Mouse (Mus musculus) limb, embryonic 12.5 days (tissue): Measurements from ENCODE around the gene Itga5. TPM values are rescaled to one million over a fixed set of nuclear protein-coding genes. Genes with fewer than 3 reads are reported as not detected.

Experiments
- ATAC-seq: fragments of 200-750 bp; cut with Nextera tagmentation; 2 replicates; pipeline ENCODE4 v1.8.0; 2017; ENCODE audit warnings: low read depth, moderate TSS enrichment; ENCODE audit not compliant: insufficient number of reproducible peaks, insufficient read depth, low FRiP score, low TSS enrichment
- H3K27ac ChIP-seq: fragments of 300-500 bp; sonication (generic); 2 replicates; pipeline ENCODE4 v1.5.1; 2016; ENCODE audit warnings: mild to moderate bottlenecking, moderate library complexity
- H3K27me3 ChIP-seq: fragments of 300-500 bp; sonication (generic); 2 replicates; pipeline ENCODE4 v1.6.1; 2016; ENCODE audit warnings: mild to moderate bottlenecking, moderate library complexity
- H3K36me3 ChIP-seq: fragments of 300-500 bp; sonication (generic); 2 replicates; pipeline ENCODE4 v1.6.1; 2016; ENCODE audit warnings: mild to moderate bottlenecking, moderate library complexity
- H3K4me1 ChIP-seq: fragments of 300-500 bp; sonication (generic); replicated peaks from 2 replicates; pipeline ENCODE4 v1.6.1; 2016
- H3K4me2 ChIP-seq: fragments of 300-500 bp; sonication (generic); 2 replicates; pipeline ENCODE4 v1.6.1; 2016; ENCODE audit warnings: mild to moderate bottlenecking, moderate library complexity
- H3K4me3 ChIP-seq: fragments of 300-500 bp; sonication (generic); replicated peaks from 2 replicates; pipeline ENCODE4 v1.5.1; 2016; ENCODE audit warnings: mild to moderate bottlenecking
- H3K9ac ChIP-seq: fragments of 300-500 bp; sonication (generic); replicated peaks from 2 replicates; pipeline ENCODE4 v1.6.1; 2016; ENCODE audit warnings: mild to moderate bottlenecking, moderate library complexity
- H3K9me3 ChIP-seq: fragments of 300-500 bp; sonication (generic); 2 replicates; pipeline ENCODE4 v1.6.1; 2016; ENCODE audit warnings: mild to moderate bottlenecking, moderate library complexity
- WGBS: fragments of 180-500 bp; shearing (Covaris S2); methylation state at CpG from one replicate; pipeline ENCODE4 v1.1.7; 2016; 5-methylcytosine and 5-hydroxymethylcytosine counted together
- polyA plus RNA-seq: library from polyadenylated mRNA; unstranded; fragments of >200 nt; fragmentation: Nextera tagmentation; extraction: Ambion mirVana; gene quantifications from 2 replicates; pipeline ENCODE4 v1.2.1, GENCODE M21; 2016

Itga5 gene
- polyA plus RNA-seq, 1 experiment from 2014 or later: 45.1 TPM

DNA sequence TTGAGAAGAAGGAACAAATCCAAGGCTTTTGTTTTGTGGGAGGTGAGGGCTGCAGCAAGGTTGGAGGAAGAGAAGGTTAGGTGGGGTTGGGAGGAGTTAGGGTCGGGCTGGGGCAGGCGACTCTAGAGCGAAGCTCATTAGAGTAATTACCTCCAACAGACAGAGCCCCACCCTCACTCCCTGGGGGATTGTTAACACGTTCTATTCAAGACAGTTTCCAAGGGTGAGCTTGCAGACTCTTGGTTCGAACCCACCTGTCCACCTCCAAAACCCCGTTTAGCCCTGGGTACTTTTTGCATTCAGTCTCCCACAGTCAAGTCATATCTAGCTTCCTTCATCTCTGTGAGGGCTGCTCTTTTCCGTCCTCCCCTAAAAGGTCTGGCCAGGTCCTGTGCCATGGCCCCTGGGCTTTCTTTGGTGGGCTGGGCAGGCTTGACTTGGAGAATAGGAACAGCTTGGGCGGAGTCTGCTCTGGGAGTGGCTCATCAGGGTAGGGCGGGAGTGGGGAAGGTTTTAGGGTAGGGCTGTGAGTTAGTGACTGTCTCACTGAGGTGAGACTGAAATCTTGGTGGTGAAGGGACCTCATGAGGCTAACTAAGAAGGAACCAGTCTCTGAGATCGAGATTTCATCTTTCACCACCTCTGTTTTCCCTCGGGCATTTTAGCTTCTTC lies 29.4 kb downstream of the Itga5 start:
- no peak overlapping the region for H3K4me3 ChIP-seq
- H3K36me3 ChIP-seq: no peaks in the 10 kb centered on the region
- no peak overlapping the region for H3K9ac ChIP-seq
- peaks cover 70% of the 10 kb centered on the region for H3K4me1 ChIP-seq
- 11% methylated on average over 11 of the region's 11 CpGs for WGBS
- no peak overlapping the region for H3K27ac ChIP-seq
- no peak for ATAC-seq
- peaks cover 51% of the 10 kb centered on the region for H3K27me3 ChIP-seq
- H3K9me3 ChIP-seq: no peaks in the 10 kb centered on the region
- 0 out of 2 replicates have a peak overlapping the region, but pooled peaks have one; percentile 4 for H3K4me2 ChIP-seq

DNA sequence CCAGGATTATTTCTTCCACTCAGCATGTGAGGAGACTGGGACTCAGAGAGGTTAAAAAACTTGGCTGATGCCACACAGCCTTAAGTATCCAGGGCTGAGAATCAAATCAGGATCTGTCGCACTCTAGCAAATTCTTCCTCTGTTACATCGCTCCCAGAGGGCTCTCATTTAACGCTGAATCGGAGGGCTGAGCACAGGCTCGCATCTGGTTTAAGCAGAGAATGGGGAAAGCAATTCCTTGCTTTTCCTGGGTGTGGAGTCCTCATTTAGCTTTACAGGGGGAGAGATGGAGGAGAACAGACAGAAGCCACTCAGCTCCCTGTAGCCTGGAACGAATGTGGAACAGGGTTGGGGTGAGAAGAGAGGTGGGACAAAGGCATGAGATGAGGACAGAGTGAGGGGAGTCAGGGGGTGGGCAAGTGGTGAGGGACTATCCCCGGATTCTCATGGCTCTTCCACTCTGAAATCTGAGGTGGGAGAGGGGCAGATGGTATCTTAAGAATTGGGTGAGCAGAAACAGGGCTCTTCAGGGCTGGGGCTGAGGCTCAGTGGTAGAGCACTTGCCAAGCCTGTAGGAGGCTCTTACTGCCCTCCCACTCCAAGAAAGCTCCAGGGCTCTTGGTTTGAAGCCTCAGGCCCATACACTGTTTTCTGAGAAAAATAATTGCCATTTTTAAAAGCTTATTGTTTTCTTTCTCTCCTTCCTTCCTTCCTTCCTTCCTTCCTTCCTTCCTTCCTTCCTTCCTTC lies 30.9 kb downstream of the Itga5 start:
- Histone ChIP-seq H3K36me3 (no peaks in the 10 kb centered on the region), H3K4me3 (no peak overlapping the region), H3K27me3 (peaks cover 38% of the 10 kb centered on the region), H3K27ac (no peak overlapping the region), H3K9ac (no peak overlapping the region), H3K4me2 (no peak overlapping the region), H3K9me3 (no peaks in the 10 kb centered on the region), H3K4me1 (peaks cover 66% of the 10 kb centered on the region)
- 32% methylated on average over 7 of the region's 7 CpGs for WGBS
- no peak for ATAC-seq

DNA sequence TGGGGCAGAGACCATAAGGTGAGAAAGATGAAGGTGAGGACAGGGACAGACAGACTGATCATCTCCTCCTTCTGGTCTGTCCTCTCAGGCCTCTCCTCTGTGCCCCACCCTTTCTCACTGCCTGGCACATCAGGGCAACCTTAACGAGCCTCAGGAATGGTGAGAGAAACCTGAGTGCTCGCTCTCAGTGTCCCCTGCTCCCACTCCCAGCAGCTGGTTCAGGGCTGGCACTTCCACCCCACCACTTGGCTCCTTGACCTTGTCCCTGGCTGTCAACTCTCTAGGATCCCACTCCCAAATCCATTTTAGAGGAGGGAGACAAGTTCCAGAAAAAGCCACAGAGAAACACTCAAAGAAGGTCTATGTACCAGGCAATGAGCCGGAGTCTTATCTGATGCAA lies 31.5 kb downstream of the Itga5 start:
- H3K9me3 ChIP-seq: no peaks in the 10 kb centered on the region
- no peak for ATAC-seq
- H3K4me1 ChIP-seq: peaks cover 60% of the 10 kb centered on the region
- no peak overlapping the region for H3K27ac ChIP-seq
- H3K4me3 ChIP-seq: no peak overlapping the region
- H3K9ac ChIP-seq: no peak overlapping the region
- H3K4me2 ChIP-seq: no peak overlapping the region; the same call in 1 of the 2 replicates
- no peaks in the 10 kb centered on the region for H3K36me3 ChIP-seq
- H3K27me3 ChIP-seq: peaks cover 32% of the 10 kb centered on the region
- 58% methylated on average over 3 of the region's 3 CpGs for WGBS

DNA sequence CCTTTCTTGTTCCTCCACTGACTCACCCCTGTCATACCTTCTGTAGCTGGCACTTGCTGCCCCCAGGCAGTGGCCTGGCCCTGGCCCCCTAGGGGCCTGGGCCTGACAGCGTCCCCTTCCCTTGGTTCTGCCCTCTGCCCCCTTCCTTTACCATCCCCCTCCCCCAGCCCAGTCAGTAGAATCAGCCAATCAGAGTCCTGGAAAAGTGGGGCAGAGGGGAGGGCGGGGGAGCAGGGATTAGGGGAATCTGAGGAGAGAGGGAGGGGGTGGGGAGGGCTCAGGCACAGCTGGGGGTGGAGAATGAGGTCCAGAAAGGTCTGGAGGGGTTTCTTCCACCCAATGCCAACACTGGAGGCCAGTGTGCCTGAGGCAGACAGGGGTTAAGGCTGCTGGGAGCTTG lies 32.4 kb downstream of the Itga5 start:
- H3K4me3 ChIP-seq: no peak overlapping the region
- H3K9me3 ChIP-seq: no peaks in the 10 kb centered on the region
- WGBS: 3% methylated on average over 2 of the region's 2 CpGs
- peak overlapping the region; percentile 15; the same call in 1 of the 2 replicates for H3K4me2 ChIP-seq
- no peak overlapping the region for H3K27ac ChIP-seq
- H3K36me3 ChIP-seq: no peaks in the 10 kb centered on the region
- peaks cover 24% of the 10 kb centered on the region for H3K27me3 ChIP-seq
- no peak; the same call in 1 of the 2 replicates for ATAC-seq
- H3K4me1 ChIP-seq: peaks cover 54% of the 10 kb centered on the region
- no peak overlapping the region for H3K9ac ChIP-seq

DNA sequence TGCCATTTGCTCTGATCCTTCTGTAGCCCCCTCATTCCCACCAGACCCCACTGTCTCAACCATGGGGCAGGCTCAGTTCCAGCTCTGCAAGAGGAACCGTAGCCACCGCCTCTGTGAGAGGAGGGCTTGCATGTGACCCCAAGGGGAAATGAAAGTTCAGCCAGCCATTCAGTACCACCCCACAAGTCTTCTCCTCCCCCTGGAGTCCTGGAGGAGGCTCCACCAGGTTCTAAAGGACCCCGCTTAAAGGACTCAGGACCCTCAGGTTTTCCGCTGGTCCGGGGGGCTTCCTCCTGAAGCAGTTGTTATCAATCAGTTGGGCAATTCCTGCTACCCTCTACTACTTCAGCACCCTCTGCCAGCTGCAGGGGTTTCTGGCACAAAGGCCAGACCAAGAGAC lies 32.8 kb downstream of the Itga5 start:
- peaks cover 49% of the 10 kb centered on the region for H3K4me1 ChIP-seq
- H3K4me3 ChIP-seq: no peak overlapping the region
- no peak for ATAC-seq
- H3K36me3 ChIP-seq: no peaks in the 10 kb centered on the region
- H3K9me3 ChIP-seq: no peaks in the 10 kb centered on the region
- H3K4me2 ChIP-seq: peak overlapping the region; percentile 15; the same call in 1 of the 2 replicates
- no peak overlapping the region for H3K27ac ChIP-seq
- peaks cover 19% of the 10 kb centered on the region for H3K27me3 ChIP-seq
- 58% methylated on average over 5 of the region's 5 CpGs for WGBS
- no peak overlapping the region for H3K9ac ChIP-seq

DNA sequence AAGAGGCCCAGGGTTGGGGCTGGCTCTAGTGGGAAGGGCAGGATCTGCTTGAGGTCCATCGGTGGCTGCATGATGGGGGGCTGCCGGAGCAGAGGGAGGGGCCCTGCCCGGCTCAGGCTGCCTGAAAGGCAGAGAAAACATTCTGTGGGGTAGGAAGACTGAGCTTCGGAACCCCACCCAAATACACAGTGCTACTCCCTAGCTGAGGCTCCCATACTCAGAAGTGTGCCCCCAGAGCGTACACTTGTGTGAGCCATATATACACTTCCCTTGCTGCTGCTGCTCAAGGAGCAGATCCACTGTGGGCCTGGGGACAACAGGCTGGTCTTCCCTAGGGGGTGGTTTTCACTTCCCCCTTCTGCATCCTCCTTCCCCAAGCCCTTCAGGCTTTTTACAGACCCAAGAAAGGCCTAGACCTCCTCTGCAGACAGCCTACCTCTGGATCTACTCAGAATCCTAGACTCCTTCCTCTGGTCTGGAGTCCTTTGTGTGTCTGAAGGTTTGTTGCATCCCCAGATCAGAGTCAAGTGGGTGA lies 33.4 kb downstream of the Itga5 start:
- no peaks in the 10 kb centered on the region for H3K9me3 ChIP-seq
- H3K36me3 ChIP-seq: no peaks in the 10 kb centered on the region
- H3K4me1 ChIP-seq: peaks cover 45% of the 10 kb centered on the region
- 0 out of 2 replicates have a peak overlapping the region, but pooled peaks have one; percentile 12 for H3K9ac ChIP-seq
- H3K4me3 ChIP-seq: no peak overlapping the region
- 63% methylated on average over 5 of the region's 5 CpGs for WGBS
- ATAC-seq: no peak
- H3K27me3 ChIP-seq: peaks cover 13% of the 10 kb centered on the region; the same call in 1 of the 2 replicates
- 0 out of 2 replicates have a peak overlapping the region, but pooled peaks have one; percentile 29 for H3K27ac ChIP-seq
- H3K4me2 ChIP-seq: no peak overlapping the region

DNA sequence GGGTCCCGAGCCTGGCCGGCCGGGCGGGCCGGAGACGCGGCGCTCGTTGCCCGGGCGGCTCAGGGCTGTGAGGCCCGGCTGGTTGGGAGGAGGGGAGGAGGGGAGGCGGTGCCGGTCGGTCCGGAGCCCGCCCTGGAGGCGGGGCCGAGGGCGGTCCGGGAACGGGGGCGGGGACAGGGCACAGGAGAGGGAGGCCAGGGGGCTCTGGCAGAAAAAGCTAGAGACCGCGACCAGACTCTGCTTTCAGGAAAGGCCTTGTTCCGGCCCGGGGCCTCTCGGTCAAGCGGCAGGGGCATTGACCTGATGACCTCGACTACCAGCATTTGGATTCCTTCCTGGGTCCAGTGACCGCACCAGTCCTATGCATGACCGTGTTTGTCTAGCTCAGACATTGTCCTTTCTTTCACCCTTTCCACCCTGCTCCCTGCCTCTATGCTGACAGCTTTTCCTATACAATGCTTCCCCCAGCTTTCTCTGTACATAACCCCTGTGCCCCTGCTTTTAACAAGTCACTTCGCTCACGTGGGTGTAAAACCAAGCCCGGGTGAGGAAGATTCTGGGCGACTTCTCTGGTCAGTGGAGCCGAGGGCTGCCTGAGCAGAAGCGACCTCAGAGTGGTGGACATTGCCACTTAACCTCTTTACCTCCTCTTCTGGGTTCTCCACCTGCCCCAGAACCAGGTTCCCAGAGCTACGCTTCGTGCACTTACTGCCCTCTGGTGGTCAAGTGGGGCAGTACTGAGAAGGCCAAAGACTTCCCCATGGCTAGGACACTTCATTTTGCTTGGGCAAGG lies 42.9 kb downstream of the Itga5 start:
- H3K27ac ChIP-seq: peak overlapping the region; percentile 83
- ATAC-seq: peak; percentile 92
- 2% methylated on average over 38 of the region's 40 CpGs for WGBS
- peak overlapping the region; percentile 84 for H3K4me3 ChIP-seq
- H3K9ac ChIP-seq: peak overlapping the region; percentile 83
- H3K9me3 ChIP-seq: no peaks in the 10 kb centered on the region
- H3K27me3 ChIP-seq: no peaks in the 10 kb centered on the region
- peak overlapping the region; percentile 92 for H3K4me2 ChIP-seq
- peaks cover 28% of the 10 kb centered on the region for H3K4me1 ChIP-seq
- H3K36me3 ChIP-seq: peaks cover 16% of the 10 kb centered on the region

DNA sequence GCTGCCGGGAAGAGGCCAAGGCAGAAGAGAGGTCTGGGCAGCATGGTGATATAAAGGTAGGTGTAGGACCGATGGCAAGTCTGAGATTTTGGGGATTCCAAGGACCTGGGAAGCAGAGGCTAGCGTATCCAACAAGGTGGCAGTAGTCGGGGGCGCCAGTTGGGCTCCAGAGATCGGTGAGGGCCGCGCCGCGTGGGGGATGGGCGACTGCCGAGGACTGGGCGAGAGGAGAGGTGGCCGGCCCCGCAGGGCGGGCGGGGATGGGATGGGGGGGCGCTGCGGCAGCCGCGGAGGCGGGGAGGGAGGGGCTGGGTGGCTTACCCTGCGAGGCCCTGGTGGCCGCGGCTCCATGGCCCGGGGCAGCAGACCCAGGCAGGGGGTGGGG lies 43.5 kb downstream of the Itga5 start:
- peaks cover 28% of the 10 kb centered on the region for H3K4me1 ChIP-seq
- 0% methylated on average over 12 of the region's 26 CpGs for WGBS
- H3K4me3 ChIP-seq: peak overlapping the region; percentile 84
- no peaks in the 10 kb centered on the region for H3K9me3 ChIP-seq
- peak; percentile 50 for ATAC-seq
- H3K27me3 ChIP-seq: no peaks in the 10 kb centered on the region
- H3K27ac ChIP-seq: peak overlapping the region; percentile 83
- peak overlapping the region; percentile 83 for H3K9ac ChIP-seq
- peaks cover 22% of the 10 kb centered on the region for H3K36me3 ChIP-seq
- H3K4me2 ChIP-seq: peak overlapping the region; percentile 92

DNA sequence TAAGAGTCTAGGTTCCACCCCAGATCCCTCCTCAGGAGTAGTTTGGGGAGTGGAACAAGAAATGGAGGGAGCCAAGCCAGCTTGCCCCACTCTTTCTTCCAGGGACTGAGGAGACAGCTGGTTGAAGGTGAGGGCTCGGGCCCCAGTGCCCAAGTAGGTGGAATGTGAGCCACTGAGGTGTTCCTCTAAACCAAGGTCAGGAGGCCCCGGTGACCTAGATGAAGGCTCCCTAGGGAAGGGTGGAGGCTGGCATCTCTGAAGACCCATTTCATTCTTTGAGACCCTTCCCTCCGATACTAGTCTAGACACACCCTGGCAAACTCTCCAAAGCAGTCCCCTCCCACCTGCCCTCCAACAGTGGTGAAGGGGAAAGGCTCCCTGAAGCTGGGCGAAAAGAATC lies 44.2 kb downstream of the Itga5 start:
- H3K27ac ChIP-seq: no peak overlapping the region

DNA sequence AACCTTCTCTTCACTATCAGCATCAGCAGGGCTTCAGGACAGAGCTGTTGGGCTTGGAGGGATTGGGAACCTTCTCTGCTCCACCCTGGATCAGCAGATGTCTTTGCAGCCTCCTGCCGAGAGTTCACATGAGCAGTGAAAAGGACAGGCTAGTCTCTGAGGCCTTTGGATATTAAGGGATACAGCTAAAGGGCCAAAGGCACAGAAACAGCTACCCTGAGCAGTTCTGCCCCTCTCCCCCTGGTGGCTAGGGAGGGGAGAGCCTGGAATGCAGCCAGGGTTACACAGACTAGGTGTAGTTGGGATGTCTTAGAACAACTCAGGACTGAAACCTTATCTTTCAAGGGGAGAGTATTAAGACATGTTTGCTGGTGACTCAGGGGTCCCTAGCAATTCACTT lies 45.5 kb downstream of the Itga5 start:
- H3K4me1 ChIP-seq: peaks cover 28% of the 10 kb centered on the region
- no peaks in the 10 kb centered on the region for H3K9me3 ChIP-seq
- no peak overlapping the region for H3K9ac ChIP-seq
- H3K27ac ChIP-seq: no peak overlapping the region
- H3K4me2 ChIP-seq: no peak overlapping the region
- no peak for ATAC-seq
- H3K4me3 ChIP-seq: no peak overlapping the region
- 35% methylated on average over 1 of the region's 1 CpGs for WGBS
- peaks cover 42% of the 10 kb centered on the region for H3K36me3 ChIP-seq
- H3K27me3 ChIP-seq: no peaks in the 10 kb centered on the region

More for the DNA sequence above, 44.2 kb downstream of the Itga5 start:
- peak overlapping the region; percentile 84 for H3K4me3 ChIP-seq
- H3K36me3 ChIP-seq: peaks cover 29% of the 10 kb centered on the region
- H3K9ac ChIP-seq: peak overlapping the region; percentile 83
- 56% methylated on average over 4 of the region's 4 CpGs for WGBS
- no peaks in the 10 kb centered on the region for H3K27me3 ChIP-seq
- peaks cover 28% of the 10 kb centered on the region for H3K4me1 ChIP-seq
- no peaks in the 10 kb centered on the region for H3K9me3 ChIP-seq
- no peak for ATAC-seq
- peak overlapping the region; percentile 92 for H3K4me2 ChIP-seq
